Mouse (Mus musculus) duodenum, adult 2 months (tissue): ENCODE results near the gene Gm5114. TPM values are rescaled to one million over a fixed set of nuclear protein-coding genes. Genes with fewer than 3 reads are reported as not detected.

Source experiments
- polyA plus RNA-seq: library from polyadenylated mRNA; depleted of rRNA; stranded (reverse); fragments of >200 nt; gene quantifications from 2 replicates; pipeline ENCODE4 v1.2.3, GENCODE M21; 2012; ENCODE audit warnings: low replicate concordance; rRNA removed

Gm5114 gene
- polyA plus RNA-seq, result not detected in 2 replicates

DNA sequence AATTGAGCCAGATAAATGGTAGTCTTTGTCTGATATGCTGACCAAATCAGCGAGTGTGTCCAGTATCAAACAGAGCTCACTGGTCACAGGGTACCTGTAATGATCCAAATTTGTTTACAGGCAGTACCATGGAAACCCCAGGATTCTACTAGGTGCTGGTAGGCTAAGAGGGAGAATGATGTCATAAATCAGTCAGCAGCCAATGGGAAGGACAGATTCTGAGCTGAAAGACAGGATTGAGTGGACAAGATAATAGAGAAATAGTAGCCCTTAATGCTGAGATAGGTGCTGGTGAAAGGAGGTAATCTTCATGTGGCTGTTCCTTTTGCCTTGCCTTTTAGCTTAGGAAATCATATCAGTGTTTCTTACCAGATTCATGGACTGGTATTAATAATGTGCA lies at the start of gene Gm5114:
Gene Gm5114 (minus strand): TSS at position 101 of the 400 bp plus-strand sequence.

Other genes starting within 250 kb of the Gm5114 start
- 0.01 and 0.06 TPM in 2 replicates for gene Zfp619, start 104.6 kb upstream of the Gm5114 start, polyA plus RNA-seq